Mouse (Mus musculus) ovary, adult 18-20 months (tissue): ENCODE measurements at regions not wholly inside any gene's neighbourhood (a gene's known extent, or its start where the extent isn't known, plus 50 kb on each side); places are given as distances from the start of the nearest gene placed in this dataset.
"Not testable (repeated sequence)": the region's sequence is repeated elsewhere in the genome, so short reads cannot be mapped to it uniquely, and the experiment has no call there.

Experiments
- DNase-seq: peaks from one replicate; pipeline ENCODE4 v3.0.0; 2022; ENCODE audit warnings: low spot score, mixed read lengths

DNA sequence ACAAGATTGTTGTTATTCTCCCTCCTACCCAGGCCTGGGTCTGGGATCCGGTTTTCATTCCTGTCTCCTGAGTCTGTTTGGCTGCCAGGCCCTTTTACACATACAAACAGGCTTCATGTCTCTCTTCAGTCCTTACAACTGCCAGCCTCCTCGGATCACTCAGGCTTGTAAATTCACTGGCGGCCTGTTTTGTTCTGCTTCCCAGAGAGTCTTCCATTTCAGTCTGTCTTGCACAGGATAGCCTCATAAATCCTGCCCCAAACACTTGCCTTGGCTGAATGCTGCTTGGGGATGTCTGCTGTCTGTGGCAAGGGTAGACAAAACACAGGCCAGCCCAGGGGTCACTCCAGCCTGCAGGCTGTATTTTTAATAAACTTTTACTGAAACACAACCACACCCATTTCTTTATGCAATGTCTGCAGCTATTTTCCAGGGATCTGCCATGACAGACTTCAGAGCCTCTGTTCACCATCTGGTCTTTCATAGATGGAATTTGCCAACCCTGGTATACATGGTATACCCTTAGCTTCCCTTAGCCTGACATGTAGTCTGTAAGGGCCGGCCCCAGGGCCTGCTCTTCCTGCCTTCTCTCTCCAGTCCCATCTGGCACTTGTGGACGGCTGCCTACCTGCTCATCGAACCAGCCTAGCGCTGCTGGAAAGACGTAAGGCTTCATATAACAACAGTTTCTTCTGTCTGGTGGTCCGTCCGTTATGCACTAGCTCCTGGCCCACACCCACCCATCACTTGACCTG, 149.0 kb upstream of the Mocs1 start:
- DNase-seq = no peak

DNA sequence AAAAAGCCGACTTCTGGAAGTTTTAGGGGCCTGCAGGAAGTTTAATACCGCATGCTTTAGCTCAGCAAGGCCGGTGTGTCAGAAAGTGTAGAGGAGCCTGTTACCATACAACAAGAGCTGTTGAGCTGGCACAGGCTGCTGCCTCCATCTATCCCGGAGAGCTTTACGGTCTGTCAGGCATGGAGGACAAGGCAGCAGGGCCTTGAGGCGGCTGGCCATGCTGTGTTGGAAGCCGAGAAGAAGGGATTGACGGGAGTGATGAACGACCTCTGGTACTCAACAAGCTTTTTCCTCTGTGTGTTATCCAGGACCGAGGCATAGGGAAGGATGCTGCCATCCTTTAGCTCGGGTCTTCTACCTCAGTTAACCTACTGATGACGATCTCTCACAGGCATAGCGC, 146.8 kb upstream of the Mocs1 start:
- DNase-seq = no peak

DNA sequence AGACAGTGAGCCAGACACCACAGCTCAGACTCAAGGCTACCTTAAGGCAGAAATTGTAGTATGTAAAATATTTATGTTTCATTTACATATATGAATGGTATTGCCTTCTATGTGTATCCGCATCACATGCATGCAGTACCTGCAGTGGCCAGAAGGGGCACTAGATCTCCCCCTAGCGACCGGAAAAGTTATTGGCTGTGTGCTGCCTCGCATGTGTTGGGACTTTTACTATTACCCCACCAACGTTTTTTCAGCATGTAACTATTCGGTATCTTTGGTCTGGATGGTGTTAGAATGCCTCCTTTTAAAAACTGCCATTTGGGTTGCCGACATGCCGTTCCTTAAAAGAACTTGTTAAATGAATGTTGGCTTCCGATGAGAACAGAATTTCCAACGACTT, 145.7 kb upstream of the Mocs1 start:
- DNase-seq = no peak

DNA sequence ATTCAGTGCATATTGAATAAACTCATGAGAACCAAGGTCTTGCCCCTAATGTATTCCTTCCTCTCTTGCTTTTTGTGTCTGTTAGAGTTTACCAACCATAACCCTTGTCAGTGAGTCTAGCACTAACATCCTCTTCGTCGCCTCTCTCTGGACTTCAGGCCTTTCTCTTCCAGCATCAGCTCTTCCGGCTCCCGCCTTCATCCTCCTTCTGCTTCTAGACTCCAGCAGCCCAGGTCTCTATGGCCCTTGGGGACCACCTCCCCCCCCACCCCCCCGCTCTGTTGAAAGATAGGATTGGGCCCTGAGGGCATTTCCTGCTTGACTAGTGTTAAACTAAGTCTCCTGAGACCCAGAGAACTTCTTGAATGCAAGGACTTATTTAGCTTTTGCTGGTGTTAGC, 144.7 kb upstream of the Mocs1 start:
- DNase-seq = no peak

DNA sequence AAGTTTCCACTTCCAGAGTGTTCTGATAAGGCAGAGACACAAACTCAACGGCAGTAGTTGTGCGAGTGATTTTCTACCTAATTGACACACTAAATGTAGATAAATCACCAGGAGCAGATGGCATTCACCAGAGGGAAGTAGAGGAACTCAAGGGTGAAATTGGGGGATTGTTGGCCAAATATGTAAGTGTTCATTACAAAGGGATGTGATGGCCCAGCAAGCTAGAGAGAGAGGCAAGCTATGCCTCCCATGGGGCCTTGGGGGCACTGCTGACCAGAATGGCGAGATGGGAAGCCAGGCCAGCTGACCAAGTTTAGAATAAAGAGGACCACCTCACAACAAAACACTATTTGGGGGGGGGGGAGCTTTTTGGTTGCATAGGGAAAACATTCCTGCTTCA, 136.5 kb upstream of the Mocs1 start:
- DNase-seq = no peak

DNA sequence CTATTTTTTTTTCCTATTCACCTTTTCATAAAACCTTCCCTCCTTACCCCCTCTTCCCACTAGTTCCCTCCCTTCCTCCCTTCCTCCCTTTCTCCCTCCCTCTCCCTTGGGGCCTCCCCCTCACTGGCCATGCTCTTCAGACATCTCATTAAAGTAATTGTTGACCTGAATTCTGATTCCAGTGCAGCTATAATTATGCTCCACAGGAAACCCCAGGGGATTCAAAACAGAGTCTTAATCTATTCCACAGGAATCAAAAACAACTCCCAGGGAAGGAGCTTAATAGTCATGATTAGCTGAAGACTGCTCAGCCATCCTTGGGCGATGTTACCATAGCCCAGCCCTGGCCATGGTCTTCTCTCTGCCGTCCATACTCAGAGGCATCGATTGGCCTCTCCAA, 123.7 kb upstream of the Mocs1 start:
- no peak for DNase-seq

DNA sequence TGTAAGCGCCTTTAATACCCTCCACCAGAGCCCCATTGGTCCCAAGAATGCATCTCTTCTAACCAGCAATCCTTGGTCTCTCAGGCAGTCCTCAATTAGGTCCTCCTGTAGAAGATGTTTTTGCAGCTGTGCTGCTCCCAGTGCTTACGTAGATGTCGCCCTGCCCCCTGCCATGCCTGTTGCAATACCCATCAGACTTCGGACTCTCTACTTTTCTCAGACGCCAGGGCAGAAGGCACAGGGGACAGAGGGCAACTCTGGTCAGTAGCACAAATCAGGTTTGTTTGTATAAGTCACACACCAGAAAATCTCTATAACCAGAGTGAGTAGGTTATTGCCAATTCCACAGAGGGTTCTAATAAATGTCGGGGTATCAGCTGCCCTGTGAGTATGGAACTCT, 123.0 kb upstream of the Mocs1 start:
- DNase-seq = no peak

DNA sequence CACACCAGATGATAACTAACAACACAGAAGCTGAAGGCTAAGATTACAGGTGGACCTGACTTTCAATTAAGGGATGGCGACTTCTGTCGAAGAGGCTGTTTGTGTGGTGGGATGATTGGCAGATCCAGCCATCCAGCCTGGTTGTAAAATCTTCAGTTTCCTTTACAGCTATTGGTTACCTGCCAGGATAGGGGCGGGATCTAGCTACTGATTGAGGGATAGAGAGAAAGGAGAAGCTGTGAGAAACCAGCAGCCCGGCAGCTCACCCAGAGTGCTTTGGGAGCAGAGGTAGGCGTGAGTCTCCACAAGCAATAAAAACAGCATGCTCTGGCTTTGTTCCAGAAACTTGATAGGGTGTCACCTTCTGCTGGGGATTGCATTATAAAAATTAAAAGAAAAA, 119.1 kb upstream of the Mocs1 start:
- peak; percentile 30 for DNase-seq

DNA sequence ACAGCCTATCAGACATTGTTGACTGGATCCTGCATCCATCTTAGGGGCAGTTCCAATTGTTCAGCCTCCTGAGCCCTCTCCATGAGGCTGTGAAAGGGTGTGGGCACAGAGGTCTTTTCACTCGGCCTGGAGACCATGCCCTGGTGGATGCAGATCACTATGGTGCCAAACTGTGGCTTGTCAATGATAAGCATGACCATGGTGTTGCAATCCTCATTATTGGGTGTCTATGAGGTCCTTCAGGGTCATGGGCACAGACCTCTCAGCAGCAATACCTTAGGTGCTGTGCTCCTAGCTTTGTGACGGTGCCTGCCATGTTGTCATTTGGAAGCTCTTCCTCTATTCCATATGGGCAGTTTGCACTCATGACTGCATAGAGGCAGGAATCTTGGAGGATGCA, 114.0 kb upstream of the Mocs1 start:
- no peak for DNase-seq

DNA sequence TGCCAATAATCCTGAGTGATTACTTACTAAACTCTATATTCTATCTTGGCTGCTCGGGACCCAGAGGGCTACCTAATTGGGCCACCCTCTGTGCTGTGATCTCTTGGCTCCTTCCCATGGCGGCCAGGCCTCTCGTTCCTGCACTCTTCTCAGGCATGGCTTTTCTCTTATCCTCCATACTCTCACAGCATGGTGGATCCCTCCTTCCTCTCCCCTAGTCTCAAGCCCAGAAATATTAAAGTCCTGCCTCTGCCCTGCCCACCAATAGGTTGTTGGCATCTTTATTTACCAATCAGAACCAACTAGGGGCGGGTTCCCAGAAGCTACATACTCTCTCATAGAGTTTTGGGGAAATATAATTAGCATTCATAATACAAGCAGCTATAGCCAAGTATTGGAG, 100.6 kb upstream of the Mocs1 start:
- no peak for DNase-seq

DNA sequence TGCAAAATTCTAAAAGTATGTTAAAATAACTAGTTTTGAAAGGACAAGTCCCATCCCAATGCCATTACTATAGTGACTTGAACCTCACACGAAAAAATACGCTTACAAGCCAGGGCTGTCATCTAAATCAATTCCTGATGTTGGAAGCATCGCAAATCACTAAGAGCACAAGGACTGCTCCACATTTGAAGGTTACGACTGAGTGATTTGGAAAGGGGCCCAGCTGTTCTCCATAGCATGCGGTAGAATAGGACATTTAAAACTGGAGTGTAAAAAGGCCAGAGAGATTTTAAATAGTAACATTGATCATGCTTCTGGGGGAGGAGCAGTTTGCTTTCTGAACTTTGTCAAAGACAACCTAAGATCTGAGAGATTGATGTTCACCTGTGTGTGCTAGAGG, 92.8 kb upstream of the Mocs1 start:
- DNase-seq = no peak

DNA sequence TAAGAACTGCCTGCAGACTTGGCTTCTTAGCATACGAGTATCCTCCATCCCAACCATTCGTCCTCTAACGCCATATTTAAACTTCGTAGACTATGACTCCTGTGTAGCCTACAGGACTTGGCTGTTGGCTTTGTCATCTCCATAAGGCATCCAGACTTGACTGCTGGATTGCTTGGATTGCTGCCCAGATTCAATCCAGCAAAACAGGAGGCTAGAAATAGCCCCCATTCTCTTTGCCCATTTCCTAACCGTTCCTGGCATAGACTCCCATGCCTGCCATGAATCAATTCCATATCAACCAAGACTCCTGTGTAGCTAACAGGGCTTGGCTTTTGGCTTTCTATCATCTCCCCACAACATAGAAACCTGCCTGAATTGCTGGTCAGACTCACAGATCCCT, 90.3 kb upstream of the Mocs1 start:
- no peak for DNase-seq

DNA sequence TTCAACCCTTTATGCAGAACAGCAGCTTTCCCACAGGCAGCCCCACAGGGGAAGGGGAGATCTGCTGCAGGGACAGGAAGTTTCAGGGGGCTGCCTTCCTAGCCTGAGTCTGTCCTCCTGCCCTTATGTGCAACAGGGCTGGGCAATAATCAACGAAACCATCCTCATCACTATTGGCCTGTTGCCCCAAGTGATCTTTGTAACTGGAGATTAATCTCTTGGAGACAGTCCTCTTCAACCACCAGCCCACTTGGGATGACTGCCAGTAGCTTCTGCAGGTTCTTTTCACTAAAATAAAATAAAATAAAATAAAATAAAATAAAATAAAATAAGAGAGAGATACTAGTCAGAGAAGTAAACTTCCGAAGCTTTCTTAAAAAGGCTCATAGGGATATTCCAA, 85.5 kb upstream of the Mocs1 start:
- DNase-seq = no peak

DNA sequence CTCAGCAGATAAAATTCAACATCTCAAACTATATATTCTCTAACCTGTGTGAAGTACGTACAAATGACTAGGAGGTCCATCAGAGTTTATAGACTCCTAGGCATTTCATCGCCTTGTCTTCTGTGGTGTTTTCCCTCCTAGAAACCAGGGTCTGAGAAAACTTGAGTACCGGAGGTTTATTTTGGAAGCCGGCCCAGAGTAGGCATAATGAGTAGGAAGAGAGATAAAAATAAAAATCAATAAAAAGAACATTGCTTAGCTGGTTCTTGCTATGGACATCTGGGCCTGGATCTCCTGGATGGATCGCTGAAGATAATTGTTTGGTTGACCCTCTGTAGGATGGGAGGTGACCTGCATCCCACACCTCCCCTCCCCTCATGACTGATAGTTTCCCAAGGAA, 81.5 kb upstream of the Mocs1 start:
- DNase-seq = no peak

DNA sequence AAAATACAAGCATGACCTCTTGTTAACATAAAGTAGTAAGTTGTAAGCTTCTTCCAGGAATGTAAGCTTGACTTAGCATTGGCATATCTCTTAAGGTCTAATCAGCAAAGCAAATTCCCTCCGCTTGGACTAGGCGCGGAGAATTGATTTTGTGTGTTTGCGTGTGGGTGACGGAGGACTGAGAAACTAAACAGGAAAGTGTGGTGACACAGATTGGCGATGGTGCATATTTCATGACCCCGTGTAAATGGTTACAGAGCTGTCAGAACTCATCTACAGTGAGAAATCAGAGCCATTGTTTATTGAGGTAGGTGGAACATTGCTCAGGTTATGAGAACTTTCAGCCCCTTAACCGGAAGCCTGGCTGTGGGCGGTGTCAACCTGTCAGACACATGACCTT, 78.8 kb upstream of the Mocs1 start:
- DNase-seq = no peak

DNA sequence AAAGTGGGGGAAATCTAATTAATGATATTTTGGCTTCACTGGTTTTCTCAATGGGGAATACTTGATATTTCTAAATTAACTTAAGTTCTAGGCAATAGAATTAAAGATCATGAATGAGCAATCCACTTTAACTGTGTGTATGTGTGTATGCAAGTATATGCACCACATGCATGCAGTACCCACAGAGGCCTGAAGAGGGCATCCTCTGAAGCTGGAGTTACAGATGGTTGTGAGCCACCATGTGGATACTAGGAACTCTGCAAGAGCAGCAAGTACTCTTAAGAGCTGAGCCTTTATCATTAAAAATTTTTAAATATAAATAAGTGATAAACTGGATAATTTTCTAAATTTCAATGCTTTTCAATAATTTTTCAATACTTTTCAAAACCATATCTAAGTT, 69.0 kb upstream of the Mocs1 start:
- no peak for DNase-seq

DNA sequence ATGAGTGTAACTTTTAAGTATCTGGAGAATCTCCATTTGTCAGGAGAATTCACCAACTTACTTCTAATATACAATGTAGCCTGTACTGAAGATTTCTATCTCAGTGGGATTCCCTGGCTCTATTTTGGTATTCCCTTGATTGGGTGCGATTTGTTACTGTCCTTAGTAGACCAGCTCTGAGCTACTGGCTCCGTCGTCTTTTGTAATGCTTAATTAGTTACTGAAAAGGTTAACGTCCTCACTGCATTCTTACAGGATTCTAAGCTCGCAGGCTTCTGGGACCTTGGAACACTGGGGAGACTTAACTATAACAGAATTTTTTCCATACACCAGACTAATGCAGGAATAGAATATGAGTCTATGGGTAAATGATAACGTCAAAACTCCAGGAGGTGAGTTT, 67.9 kb upstream of the Mocs1 start:
- DNase-seq = not testable (repeated sequence)

DNA sequence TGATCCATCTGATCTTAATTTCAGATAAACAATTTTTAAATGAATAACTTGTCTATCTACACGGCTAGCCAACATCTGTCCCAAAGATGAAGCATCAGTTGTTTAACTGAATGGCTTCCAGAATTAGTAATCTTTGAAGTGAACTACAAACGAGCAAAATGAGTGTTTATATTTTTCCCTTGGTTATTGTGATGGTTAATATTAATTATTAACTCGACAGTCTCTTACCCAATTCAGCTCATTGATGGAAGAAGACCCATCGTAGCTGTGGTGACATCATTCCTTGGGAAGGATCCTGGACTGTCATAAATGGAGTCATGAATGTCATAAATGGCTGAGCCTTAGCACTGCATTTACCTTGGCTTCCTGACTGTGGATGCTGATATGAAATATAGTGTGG, 60.4 kb upstream of the Mocs1 start:
- DNase-seq = no peak

DNA sequence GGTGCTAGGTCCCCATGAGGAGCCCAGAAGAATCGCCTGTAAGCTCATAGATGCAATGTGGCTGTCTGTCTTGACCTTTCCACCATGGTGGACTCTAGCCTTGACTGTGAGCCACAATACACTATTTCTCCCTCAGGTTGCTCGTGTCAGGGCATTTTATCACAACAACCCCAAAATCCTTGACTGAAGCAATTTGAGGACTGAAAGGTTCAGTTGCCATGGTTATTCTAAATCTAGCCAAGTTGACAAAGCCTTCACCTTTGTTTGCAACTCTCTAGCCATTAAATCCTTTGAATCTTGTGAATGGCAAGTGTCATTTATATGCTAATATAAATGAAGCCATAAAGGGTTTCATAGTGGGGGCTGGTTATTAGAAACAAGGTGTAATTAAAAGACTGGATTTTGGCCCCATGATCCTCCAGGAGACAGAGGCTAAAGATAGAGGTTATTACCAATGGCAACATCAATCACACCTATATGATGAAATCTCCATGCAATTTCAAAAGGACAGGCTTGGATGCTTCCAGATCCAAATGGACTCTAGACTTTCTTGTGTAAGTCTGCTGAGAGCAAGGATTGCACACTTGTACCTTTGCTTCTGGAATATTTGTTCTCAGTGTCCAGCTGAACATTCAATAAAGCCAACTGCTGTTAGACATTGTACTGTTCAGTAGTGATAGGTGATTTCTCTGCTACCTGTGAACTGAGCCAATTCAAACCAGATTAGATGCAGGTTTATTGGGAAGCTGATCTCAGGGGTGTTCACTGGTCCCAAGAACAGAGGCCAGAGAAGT, 59.5 kb upstream of the Mocs1 start:
- DNase-seq = no peak

DNA sequence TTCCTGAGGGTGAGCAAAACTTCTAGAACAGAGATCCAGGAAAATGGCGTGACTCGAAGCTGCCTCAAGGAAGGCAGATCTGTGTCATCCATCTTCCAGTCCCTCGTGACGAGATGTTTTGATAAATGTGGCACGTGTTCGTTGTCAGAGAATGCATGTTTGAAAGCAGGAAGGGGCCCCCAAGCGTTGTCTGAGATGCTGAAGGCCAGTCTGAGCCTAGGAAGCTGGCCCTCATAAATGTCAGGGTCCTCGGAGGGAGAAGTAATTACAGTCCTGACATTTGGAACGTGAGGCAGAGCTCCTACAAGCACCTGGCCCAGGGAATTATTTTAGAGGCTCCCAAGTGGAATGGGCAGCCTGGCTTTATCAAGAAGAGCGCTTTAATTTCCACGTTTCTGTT, 50.5 kb upstream of the Mocs1 start:
- no peak for DNase-seq
